Mouse (Mus musculus) olfactory bulb, adult 2 months (tissue): ENCODE results near the gene Cenpo. TPM values are rescaled to one million over a fixed set of nuclear protein-coding genes. Genes with fewer than 3 reads are reported as not detected.

Experiments used
- H3K27ac ChIP-seq: fragments of 200-500 bp; 2 replicates; pipeline ENCODE4 v1.5.1; 2012; ENCODE audit warnings: low read depth, low read length; ENCODE audit not compliant: insufficient read depth
- H3K4me1 ChIP-seq: fragments of 200-500 bp; 2 replicates; pipeline ENCODE4 v1.6.1; 2012; ENCODE audit warnings: low read length; ENCODE audit not compliant: control insufficient read depth, insufficient read depth
- H3K4me3 ChIP-seq: fragments of 200-500 bp; 2 replicates; pipeline ENCODE4 v1.5.1; 2012; ENCODE audit warnings: mild to moderate bottlenecking, low read depth, low read length, moderate library complexity; ENCODE audit not compliant: insufficient read depth
- CTCF ChIP-seq: fragments of 200-500 bp; IDR thresholded peaks from 2 replicates; pipeline ENCODE4 v1.5.1; 2012; ENCODE audit warnings: low read depth, mild to moderate bottlenecking, low read length, moderate library complexity; ENCODE audit not compliant: insufficient read depth
- POLR2A ChIP-seq: fragments of 200-500 bp; IDR thresholded peaks from 2 replicates; pipeline ENCODE4 v1.6.1; 2012; ENCODE audit warnings: mild to moderate bottlenecking, low read depth, low read length, moderate library complexity; ENCODE audit not compliant: insufficient read depth
- WGBS: fragments of 180-500 bp; shearing (Covaris S2); methylation state at CpG from one replicate; pipeline ENCODE4 v1.1.7; 2018; 5-methylcytosine and 5-hydroxymethylcytosine counted together
- polyA plus RNA-seq: library from polyadenylated mRNA; stranded (reverse); fragments of >200 nt; gene quantifications from 2 replicates; pipeline ENCODE4 v1.2.4, GENCODE M21; 2012; ENCODE audit warnings: low replicate concordance; ENCODE audit not compliant: missing spikeins, insufficient read depth, insufficient read length

Gene Cenpo
- polyA plus RNA-seq, 1 experiment: not detected

DNA sequence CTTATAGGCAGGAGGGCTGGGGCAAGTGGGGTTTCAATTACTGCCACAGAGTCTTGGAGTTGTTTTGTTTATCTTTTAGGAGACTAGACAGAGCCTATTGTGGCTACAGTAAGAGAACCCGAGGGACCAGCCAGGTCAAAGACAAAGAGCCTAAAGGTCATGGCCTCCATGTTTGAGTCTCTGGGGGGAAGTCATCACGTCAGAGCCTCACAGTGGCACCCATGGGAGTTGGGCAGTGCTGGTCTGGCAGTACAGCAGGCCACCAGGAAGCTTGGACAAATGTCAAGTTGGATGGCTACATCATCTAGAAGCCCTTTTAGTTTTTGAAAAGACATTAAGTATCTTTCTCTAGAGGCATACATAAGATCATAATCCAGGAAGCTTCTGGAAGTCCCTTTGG lies 71.2 kb downstream of the Cenpo start:
- Histone ChIP-seq H3K4me3 (no peak overlapping the region), H3K4me1 (peaks cover 2% of the 10 kb centered on the region; the same call in 1 of the 2 replicates), H3K27ac (no peak overlapping the region)
- WGBS: 40% methylated on average over 2 of the region's 2 CpGs
- TF ChIP-seq CTCF (no peak), POLR2A (no peak)

DNA sequence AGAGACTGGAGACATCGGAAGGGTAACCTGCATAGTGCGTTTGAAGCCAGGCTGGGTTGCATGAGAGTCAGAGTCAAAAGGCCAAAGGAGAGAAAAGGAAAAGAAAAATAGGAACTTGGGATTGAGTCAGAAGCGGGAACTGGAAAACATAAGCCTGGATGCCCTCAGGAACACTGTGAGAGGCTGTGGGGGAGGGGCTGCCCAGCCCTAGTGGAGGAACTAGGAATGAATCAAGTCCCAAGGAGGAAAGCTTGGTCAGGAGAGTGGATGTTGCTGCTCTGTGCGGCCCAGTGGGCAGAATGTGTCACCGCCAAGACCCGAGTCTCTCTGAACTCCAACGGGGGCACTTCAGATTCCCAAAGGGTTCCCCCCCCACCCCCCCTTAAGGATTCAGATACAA lies 73.8 kb downstream of the Cenpo start:
- no peaks in the 10 kb centered on the region for H3K4me1 ChIP-seq
- WGBS: 82% methylated on average over 7 of the region's 7 CpGs
- no peak overlapping the region for H3K4me3 ChIP-seq
- TF ChIP-seq CTCF: no peak
- no peak for TF ChIP-seq POLR2A
- H3K27ac ChIP-seq: no peak overlapping the region

DNA sequence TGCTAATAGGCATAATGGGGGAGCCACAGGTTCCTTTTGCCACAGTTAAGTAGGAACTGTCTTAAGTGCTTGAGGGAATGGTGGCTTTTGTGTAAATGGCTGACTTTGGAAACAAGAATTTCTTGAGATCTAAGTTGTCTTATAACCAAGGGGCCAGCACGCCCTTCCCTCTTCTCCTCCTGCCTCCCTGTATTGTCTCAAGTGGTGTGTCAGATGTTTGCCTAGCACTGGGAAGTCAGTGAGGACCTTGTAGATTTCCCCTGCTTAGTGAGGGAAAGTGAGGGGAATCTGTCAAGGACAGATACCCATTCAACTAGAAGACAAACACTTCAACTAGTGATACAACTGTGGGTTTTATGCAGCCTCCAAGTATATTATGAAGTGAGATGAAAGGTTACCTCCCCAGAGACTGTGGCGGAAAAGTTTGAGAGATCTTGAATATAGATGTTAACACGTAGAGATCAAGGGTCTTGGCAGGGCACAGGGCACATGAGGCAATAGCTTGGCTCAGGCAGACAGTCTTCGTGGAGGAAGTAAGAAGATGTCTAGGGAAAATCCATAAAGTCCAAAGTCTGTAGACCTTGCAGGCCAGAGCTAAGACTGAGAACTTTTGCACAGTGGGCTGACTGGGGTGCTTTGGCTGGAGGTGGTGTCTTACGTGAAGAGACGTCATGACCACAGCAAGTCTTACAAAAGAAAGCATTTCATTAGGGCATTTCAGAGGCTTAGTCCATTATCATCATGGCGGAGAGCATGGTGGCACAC lies 75.0 kb downstream of the Cenpo start:
- TF ChIP-seq CTCF (no peak), POLR2A (no peak)
- WGBS: 93% methylated on average over 7 of the region's 7 CpGs
- Histone ChIP-seq H3K4me3 (no peak overlapping the region), H3K27ac (no peak overlapping the region), H3K4me1 (no peaks in the 10 kb centered on the region)

GRCm38 (mm10) chr12:4158179-4158578 lies 75.9 kb downstream of the Cenpo start:
- TF ChIP-seq POLR2A (no peak), CTCF (no peak)
- WGBS: 87% methylated on average over 3 of the region's 3 CpGs
- Histone ChIP-seq H3K27ac (no peak overlapping the region), H3K4me1 (no peaks in the 10 kb centered on the region), H3K4me3 (no peak overlapping the region)

DNA sequence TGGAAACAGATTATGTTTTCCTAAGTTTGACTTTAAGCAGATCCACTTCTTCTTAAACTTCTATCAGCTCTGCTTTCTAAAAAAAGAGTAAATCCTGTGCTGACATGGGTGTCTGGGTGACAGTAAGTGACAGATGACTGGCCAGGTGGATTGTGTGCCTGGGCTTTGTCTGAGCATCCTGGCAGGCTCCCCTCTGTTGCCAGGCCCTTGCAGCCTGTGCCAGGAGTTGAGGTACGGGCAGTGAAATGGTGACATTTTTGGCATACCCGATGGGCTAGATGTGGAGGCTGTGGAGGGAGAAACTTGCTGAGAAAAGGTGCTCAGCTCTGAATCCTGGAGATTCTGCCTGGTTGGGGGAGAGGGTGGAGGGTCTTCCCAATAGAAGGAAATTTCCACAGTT lies 76.6 kb downstream of the Cenpo start:
- WGBS: 74% methylated on average over 2 of the region's 2 CpGs
- no peak overlapping the region for H3K27ac ChIP-seq
- no peak for TF ChIP-seq POLR2A
- H3K4me3 ChIP-seq: no peak overlapping the region
- peaks cover 3% of the 10 kb centered on the region; the same call in 1 of the 2 replicates for H3K4me1 ChIP-seq

GRCm38 (mm10) chr12:4151969-4152368 lies 82.1 kb downstream of the Cenpo start:
- WGBS: 96% methylated on average over 3 of the region's 3 CpGs
- peaks cover 5% of the 10 kb centered on the region; the same call in 1 of the 2 replicates for H3K4me1 ChIP-seq

GRCm38 (mm10) chr12:4150936-4151335 lies 83.2 kb downstream of the Cenpo start:
- Histone ChIP-seq H3K4me1 (peaks cover 5% of the 10 kb centered on the region; the same call in 1 of the 2 replicates), H3K4me3 (no peak overlapping the region), H3K27ac (no peak overlapping the region)
- WGBS: 62% methylated on average over 2 of the region's 2 CpGs
- TF ChIP-seq POLR2A: no peak
- no peak for TF ChIP-seq CTCF

More at GRCm38 (mm10) chr12:4151969-4152368, 82.1 kb downstream of the Cenpo start:
- TF ChIP-seq POLR2A (no peak), CTCF (no peak)
- Histone ChIP-seq H3K4me3 (no peak overlapping the region), H3K27ac (no peak overlapping the region)

Other genes starting within 250 kb of the Cenpo start
- not detected in 2 replicates for gene Efr3b, start 195.4 kb downstream of the Cenpo start, polyA plus RNA-seq
- gene Dnajc27, start 151.7 kb downstream of the Cenpo start, polyA plus RNA-seq: not detected in 2 replicates
- gene Adcy3, start 101.2 kb downstream of the Cenpo start, polyA plus RNA-seq: not detected in 2 replicates
- not detected in 2 replicates for gene Ptrhd1, start 267 bp downstream of the Cenpo start, polyA plus RNA-seq
- not detected in 2 replicates for gene Ncoa1, start 242.9 kb upstream of the Cenpo start, polyA plus RNA-seq